Mouse (Mus musculus) embryonic facial prominence, embryonic 15.5 days (tissue): ENCODE measurements around the gene Eri3. TPM values are rescaled to one million over a fixed set of nuclear protein-coding genes. Genes with fewer than 3 reads are reported as not detected.
A peak's percentile ranks its signal among the peaks of the same experiment; 100 is the strongest.

Source experiments
- ATAC-seq: fragments of 200-750 bp; cut with Nextera tagmentation; 2 replicates; pipeline ENCODE4 v1.8.0; 2017; ENCODE audit warnings: low read depth, moderate TSS enrichment; ENCODE audit not compliant: insufficient number of reproducible peaks, low FRiP score, low TSS enrichment
- H3K27ac ChIP-seq: fragments of 300-500 bp; sonication (generic); replicated peaks from 2 replicates; pipeline ENCODE4 v1.5.1; 2015; ENCODE audit warnings: mild to moderate bottlenecking, inconsistent platforms
- H3K27me3 ChIP-seq: fragments of 300-500 bp; sonication (generic); 2 replicates; pipeline ENCODE4 v1.6.1; 2015; ENCODE audit warnings: inconsistent platforms
- H3K36me3 ChIP-seq: fragments of 300-500 bp; sonication (generic); 2 replicates; pipeline ENCODE4 v1.6.1; 2015; ENCODE audit warnings: mild to moderate bottlenecking, inconsistent platforms
- H3K4me1 ChIP-seq: fragments of 300-500 bp; sonication (generic); 2 replicates; pipeline ENCODE4 v1.6.1; 2015; ENCODE audit warnings: inconsistent platforms
- H3K4me2 ChIP-seq: fragments of 300-500 bp; sonication (generic); replicated peaks from 2 replicates; pipeline ENCODE4 v1.6.1; 2015; ENCODE audit warnings: mild to moderate bottlenecking, inconsistent platforms
- H3K4me3 ChIP-seq: fragments of 300-500 bp; sonication (generic); replicated peaks from 2 replicates; pipeline ENCODE4 v1.5.1; 2015; ENCODE audit warnings: mild to moderate bottlenecking, inconsistent platforms
- H3K9ac ChIP-seq: fragments of 300-500 bp; sonication (generic); 2 replicates; pipeline ENCODE4 v1.6.1; 2015; ENCODE audit warnings: inconsistent platforms
- H3K9me3 ChIP-seq: fragments of 300-500 bp; sonication (generic); replicated peaks from 2 replicates; pipeline ENCODE4 v1.6.1; 2016; ENCODE audit warnings: inconsistent platforms
- WGBS: fragments of 180-500 bp; shearing (Covaris S2); methylation state at CpG from one replicate; pipeline ENCODE4 v1.1.7; 2015; 5-methylcytosine and 5-hydroxymethylcytosine counted together
- polyA plus RNA-seq: library from polyadenylated mRNA; unstranded; fragments of >200 nt; fragmentation: Nextera tagmentation; extraction: Ambion mirVana; gene quantifications from 2 replicates; pipeline ENCODE4 v1.2.1, GENCODE M21; 2015

Eri3 gene
- polyA plus RNA-seq, 1 experiment from 2014 or later: 169 TPM

- Histone ChIP-seq H3K4me3 (no peak overlapping the region), H3K36me3 (peaks cover 42% of the 10 kb centered on the region)
- WGBS: 72% methylated on average over 9 of the region's 9 CpGs
Observed at GRCm38 (mm10) chr4:117581626-117582025, 31.5 kb downstream of the Eri3 start.

GRCm38 (mm10) chr4:117585995-117586394 lies 35.8 kb downstream of the Eri3 start:
- ATAC-seq: no peak
- H3K9me3 ChIP-seq: no peaks in the 10 kb centered on the region
- peaks cover 58% of the 10 kb centered on the region for H3K36me3 ChIP-seq
- 84% methylated on average over 2 of the region's 2 CpGs for WGBS
- no peak overlapping the region for H3K4me3 ChIP-seq
- H3K4me2 ChIP-seq: no peak overlapping the region
- H3K27me3 ChIP-seq: no peaks in the 10 kb centered on the region
- peaks cover 3% of the 10 kb centered on the region; the same call in 1 of the 2 replicates for H3K4me1 ChIP-seq
- H3K9ac ChIP-seq: no peak overlapping the region
- H3K27ac ChIP-seq: no peak overlapping the region

More at GRCm38 (mm10) chr4:117581626-117582025, 31.5 kb downstream of the Eri3 start:
- no peak for ATAC-seq
- Histone ChIP-seq H3K27ac (no peak overlapping the region), H3K27me3 (no peaks in the 10 kb centered on the region), H3K9ac (no peak overlapping the region), H3K4me1 (0 out of 2 replicates have a peak, but pooled peaks cover 5% of the 10 kb centered on the region), H3K9me3 (no peaks in the 10 kb centered on the region), H3K4me2 (no peak overlapping the region)

DNA sequence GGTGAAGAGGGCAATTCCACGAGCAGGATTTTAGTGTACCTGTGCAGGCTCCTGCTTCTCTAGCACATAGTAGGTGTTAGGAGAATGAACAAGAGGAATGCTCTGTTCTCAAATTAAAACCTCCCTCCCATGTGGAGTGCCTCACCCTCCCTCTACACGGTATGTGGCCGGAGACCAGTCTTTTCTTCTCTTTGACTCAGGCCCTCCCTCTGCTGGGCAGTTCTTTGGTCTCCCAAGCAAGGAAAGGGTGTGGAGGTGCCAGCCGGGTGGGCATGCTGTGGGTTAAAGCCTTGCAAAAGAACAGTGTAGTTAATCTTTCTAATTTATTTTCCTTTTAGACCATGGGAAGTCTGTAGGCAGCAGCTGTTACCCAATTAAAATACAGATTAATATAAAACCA lies 37.3 kb downstream of the Eri3 start:
- H3K9me3 ChIP-seq: no peaks in the 10 kb centered on the region
- peaks cover 63% of the 10 kb centered on the region for H3K36me3 ChIP-seq
- H3K9ac ChIP-seq: no peak overlapping the region
- peaks cover 3% of the 10 kb centered on the region; the same call in 1 of the 2 replicates for H3K4me1 ChIP-seq
- no peak overlapping the region for H3K4me2 ChIP-seq
- WGBS: 50% methylated on average over 4 of the region's 4 CpGs
- ATAC-seq: no peak
- no peak overlapping the region for H3K4me3 ChIP-seq
- no peaks in the 10 kb centered on the region for H3K27me3 ChIP-seq
- H3K27ac ChIP-seq: no peak overlapping the region

GRCm38 (mm10) chr4:117589081-117589660 lies 39.0 kb downstream of the Eri3 start:
- H3K27me3 ChIP-seq: no peaks in the 10 kb centered on the region
- H3K9me3 ChIP-seq: no peaks in the 10 kb centered on the region
- peaks cover 3% of the 10 kb centered on the region; the same call in 1 of the 2 replicates for H3K4me1 ChIP-seq
- no peak for ATAC-seq
- no peak overlapping the region for H3K27ac ChIP-seq
- H3K9ac ChIP-seq: no peak overlapping the region
- H3K4me2 ChIP-seq: no peak overlapping the region
- no peak overlapping the region for H3K4me3 ChIP-seq
- H3K36me3 ChIP-seq: peaks cover 61% of the 10 kb centered on the region
- WGBS: 22% methylated on average over 8 of the region's 8 CpGs

DNA sequence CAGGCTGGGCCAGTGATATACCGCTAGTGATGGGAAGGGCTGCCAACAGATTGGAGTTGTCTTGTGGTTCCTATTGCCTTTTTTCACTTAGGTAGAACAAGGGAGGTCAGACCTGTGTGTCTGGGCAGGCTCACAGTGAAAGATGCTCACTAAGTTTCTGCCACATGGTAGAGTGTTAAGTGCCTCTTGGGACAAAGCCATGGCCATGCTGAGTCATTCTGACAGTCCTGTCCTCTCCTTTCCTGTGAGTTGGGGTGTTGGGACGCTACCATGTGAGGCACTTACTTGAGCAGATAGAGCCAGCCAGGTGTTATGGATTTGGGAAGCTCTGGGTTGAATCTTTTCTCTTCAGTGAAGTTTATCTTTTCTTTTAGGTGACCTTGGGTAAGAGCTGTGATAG lies 40.6 kb downstream of the Eri3 start:
- H3K36me3 ChIP-seq: peaks cover 62% of the 10 kb centered on the region
- H3K4me3 ChIP-seq: no peak overlapping the region
- no peaks in the 10 kb centered on the region for H3K27me3 ChIP-seq
- WGBS: 89% methylated on average over 2 of the region's 2 CpGs
- no peaks in the 10 kb centered on the region for H3K9me3 ChIP-seq
- no peak overlapping the region for H3K27ac ChIP-seq
- H3K4me1 ChIP-seq: peaks cover 3% of the 10 kb centered on the region; the same call in 1 of the 2 replicates
- ATAC-seq: no peak
- H3K9ac ChIP-seq: no peak overlapping the region
- no peak overlapping the region for H3K4me2 ChIP-seq

GRCm38 (mm10) chr4:117592206-117592605 lies 42.0 kb downstream of the Eri3 start:
- Histone ChIP-seq H3K4me1 (peaks cover 3% of the 10 kb centered on the region; the same call in 1 of the 2 replicates), H3K9ac (no peak overlapping the region), H3K27me3 (no peaks in the 10 kb centered on the region), H3K4me3 (no peak overlapping the region), H3K27ac (no peak overlapping the region), H3K9me3 (no peaks in the 10 kb centered on the region), H3K4me2 (no peak overlapping the region), H3K36me3 (peaks cover 72% of the 10 kb centered on the region)
- no peak for ATAC-seq
- WGBS: 82% methylated on average over 5 of the region's 5 CpGs

- ATAC-seq: no peak
- H3K27ac ChIP-seq: 0 out of 2 replicates have a peak overlapping the region, but pooled peaks have one; percentile 4
- peaks cover 73% of the 10 kb centered on the region for H3K36me3 ChIP-seq
- H3K4me3 ChIP-seq: no peak overlapping the region
- no peak overlapping the region for H3K4me2 ChIP-seq
- no peaks in the 10 kb centered on the region for H3K9me3 ChIP-seq
- peaks cover 9% of the 10 kb centered on the region for H3K4me1 ChIP-seq
- 55% methylated on average over 10 of the region's 10 CpGs for WGBS
- no peak overlapping the region for H3K9ac ChIP-seq
- no peaks in the 10 kb centered on the region for H3K27me3 ChIP-seq
Observed at GRCm38 (mm10) chr4:117595293-117595692, 45.1 kb downstream of the Eri3 start.

DNA sequence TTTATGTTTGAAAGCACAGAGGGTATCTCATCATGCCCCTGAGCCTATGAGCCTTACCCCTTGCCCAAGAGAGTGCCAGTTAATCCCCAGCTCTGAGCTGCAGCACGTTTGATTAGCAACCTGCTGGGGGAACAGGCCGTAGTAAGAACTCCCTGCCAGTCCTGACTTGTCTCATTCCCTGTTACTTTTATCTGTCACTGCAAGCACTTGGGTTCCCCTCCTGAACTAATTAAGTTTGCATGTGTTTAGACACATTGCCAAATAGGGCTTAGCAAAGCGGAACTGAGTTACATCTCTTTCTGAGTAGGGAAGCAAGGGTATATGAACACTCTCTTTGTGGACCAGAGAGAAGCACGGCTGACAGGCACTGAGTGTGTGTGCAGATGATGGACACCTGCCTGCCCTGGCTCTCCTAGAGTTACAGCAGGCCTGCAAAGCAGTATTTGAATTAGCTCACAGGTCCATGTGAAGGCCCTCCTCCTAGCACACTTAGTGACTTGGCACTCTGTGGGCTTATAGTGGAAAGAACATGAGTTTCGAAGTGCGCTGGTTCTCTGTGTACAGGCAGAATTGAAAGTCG lies 49.9 kb downstream of the Eri3 start:
- Histone ChIP-seq H3K9ac (no peak overlapping the region), H3K4me3 (no peak overlapping the region), H3K36me3 (peaks cover 33% of the 10 kb centered on the region), H3K9me3 (no peaks in the 10 kb centered on the region), H3K4me2 (no peak overlapping the region), H3K27me3 (no peaks in the 10 kb centered on the region), H3K27ac (0 out of 2 replicates have a peak overlapping the region, but pooled peaks have one; percentile 17), H3K4me1 (peaks cover 31% of the 10 kb centered on the region)
- peak; percentile 40; the same call in 1 of the 2 replicates for ATAC-seq
- WGBS: 38% methylated on average over 7 of the region's 7 CpGs

GRCm38 (mm10) chr4:117601338-117601776 lies 51.2 kb downstream of the Eri3 start:
- Histone ChIP-seq H3K9me3 (no peaks in the 10 kb centered on the region), H3K27me3 (no peaks in the 10 kb centered on the region), H3K27ac (no peak overlapping the region), H3K4me3 (no peak overlapping the region), H3K4me1 (peaks cover 42% of the 10 kb centered on the region), H3K36me3 (peaks cover 24% of the 10 kb centered on the region), H3K4me2 (no peak overlapping the region), H3K9ac (no peak overlapping the region)
- ATAC-seq: no peak
- 31% methylated on average over 5 of the region's 5 CpGs for WGBS

- Histone ChIP-seq H3K4me2 (no peak overlapping the region), H3K4me1 (peaks cover 59% of the 10 kb centered on the region), H3K9ac (no peak overlapping the region), H3K4me3 (no peak overlapping the region), H3K27ac (peak overlapping the region; percentile 61), H3K27me3 (no peaks in the 10 kb centered on the region), H3K36me3 (peaks cover 16% of the 10 kb centered on the region; the same call in 1 of the 2 replicates), H3K9me3 (no peaks in the 10 kb centered on the region)
- no peak for ATAC-seq
- 39% methylated on average over 16 of the region's 16 CpGs for WGBS
Observed at GRCm38 (mm10) chr4:117605099-117605953, 55.2 kb downstream of the Eri3 start.

GRCm38 (mm10) chr4:117605954-117606227 lies 55.7 kb downstream of the Eri3 start:
- no peak overlapping the region for H3K27ac ChIP-seq
- no peak overlapping the region for H3K4me2 ChIP-seq
- peaks cover 19% of the 10 kb centered on the region for H3K36me3 ChIP-seq
- peaks cover 53% of the 10 kb centered on the region for H3K4me1 ChIP-seq
- no peaks in the 10 kb centered on the region for H3K9me3 ChIP-seq
- no peak overlapping the region for H3K9ac ChIP-seq
- no peak for ATAC-seq
- WGBS: 75% methylated on average over 1 of the region's 1 CpGs
- no peak overlapping the region for H3K4me3 ChIP-seq
- no peaks in the 10 kb centered on the region for H3K27me3 ChIP-seq
